Mouse (Mus musculus): ENCODE data around the gene Gpr180.
"Not testable (repeated sequence)": the region's sequence is repeated elsewhere in the genome, so short reads cannot be mapped to it uniquely, and the experiment has no call there.

Gene Gpr180

DNA sequence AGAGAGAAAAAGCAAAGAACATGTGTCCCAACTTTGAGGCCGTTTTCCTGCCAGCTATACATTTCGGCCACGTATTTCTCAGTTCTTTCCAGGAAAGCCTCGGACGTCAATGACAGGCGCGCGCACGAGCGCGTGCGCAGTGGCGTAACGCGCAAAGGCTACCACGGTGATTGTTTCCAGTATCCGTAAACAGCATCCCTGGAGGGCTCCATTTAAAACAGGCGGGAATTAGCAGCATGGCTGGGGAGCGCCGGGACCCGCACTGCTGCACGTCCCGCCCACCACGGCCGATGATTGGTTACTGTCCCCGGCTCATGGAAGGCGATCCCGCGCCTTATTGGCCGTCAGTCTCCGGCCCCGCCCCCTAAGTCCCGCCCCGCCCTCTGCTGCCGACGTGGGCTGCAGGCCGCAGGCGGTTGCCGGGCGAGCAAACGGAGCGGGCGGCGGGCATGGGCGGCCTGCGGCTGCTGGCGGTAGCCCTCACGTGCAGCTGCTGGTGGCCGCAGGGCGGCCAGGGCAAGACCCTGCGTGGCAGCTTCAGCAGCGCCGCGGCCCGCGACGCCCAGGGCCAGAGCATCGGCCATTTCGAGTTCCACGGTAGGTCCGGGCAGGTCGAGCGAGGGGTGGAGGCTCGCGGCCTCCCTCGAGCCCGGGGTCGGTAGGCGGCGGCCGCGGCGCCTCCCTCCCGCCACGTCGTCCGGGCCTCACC is at the start of gene Gpr180:
Gene Gpr180, plus strand, starts transcription at position 415 of the 709 bp plus-strand sequence.
- DNase-seq (ENCODE audit: low read depth, low spot score), result peak; percentile 95

DNA sequence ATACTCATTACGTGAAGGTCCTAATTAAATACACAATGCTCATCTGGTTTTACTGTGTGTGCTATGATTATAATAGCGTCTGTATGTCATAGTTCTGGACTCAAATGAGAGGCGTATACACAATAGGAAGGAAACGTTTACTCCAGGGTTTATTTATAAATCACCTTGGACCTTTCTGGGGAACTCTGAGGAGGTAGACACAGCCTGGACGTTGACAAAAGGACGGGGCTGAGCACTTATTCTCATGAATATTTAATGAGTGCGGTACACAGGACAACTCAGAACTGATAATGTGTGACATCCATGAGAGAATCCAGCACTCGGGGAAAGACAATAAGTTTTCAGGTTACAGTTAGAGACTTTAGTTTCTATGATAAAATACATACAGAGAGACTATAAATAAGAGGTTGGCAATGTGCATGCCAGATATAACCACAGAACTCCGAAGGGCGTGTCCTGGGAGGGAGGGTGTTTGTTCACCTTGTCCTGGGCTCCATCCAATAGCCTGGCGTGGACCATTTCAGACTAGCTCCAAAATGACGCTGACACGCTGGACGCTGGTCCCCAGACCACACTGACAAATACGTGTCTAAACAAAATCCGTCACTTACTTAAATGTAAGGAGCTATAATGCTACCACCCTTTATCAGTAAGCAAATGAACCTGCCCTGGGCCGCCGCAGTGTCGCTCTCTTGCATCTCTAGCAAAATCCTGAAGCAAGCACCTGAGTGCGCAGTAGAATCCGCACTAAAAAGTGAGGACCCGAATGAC is 48.3 kb upstream of the Gpr180 start:
- no peak for DNase-seq (ENCODE audit: low read depth, low spot score)

DNA sequence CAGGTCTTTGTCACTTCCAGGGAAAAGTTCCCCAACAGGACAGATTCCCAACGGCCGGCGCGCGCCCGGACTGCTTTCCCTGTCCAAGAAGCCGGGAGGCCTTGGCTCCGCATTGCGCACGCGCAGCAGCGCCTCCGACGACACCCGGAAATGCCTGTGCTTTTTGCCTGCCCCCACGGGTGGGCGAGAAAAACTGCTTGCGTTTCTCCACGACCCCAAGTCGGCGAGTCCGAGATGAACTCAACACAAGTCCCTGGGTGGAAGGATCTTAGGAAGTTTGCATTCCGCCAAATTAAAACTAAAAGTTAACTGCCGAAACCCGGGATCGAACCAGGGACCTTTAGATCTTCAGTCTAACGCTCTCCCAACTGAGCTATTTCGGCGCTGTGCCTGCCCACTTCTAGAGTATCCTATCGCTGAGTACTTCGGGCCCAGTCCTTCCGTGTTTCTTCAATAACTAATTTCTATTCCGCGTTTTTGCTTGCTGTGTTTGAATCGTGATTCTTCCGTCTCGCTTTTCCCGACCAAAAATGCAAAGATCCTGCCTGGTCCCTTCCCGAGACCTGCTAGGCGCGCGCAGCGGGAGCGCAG is 47.6 kb upstream of the Gpr180 start:
- DNase-seq (ENCODE audit: low read depth, low spot score), result peak; percentile 84

DNA sequence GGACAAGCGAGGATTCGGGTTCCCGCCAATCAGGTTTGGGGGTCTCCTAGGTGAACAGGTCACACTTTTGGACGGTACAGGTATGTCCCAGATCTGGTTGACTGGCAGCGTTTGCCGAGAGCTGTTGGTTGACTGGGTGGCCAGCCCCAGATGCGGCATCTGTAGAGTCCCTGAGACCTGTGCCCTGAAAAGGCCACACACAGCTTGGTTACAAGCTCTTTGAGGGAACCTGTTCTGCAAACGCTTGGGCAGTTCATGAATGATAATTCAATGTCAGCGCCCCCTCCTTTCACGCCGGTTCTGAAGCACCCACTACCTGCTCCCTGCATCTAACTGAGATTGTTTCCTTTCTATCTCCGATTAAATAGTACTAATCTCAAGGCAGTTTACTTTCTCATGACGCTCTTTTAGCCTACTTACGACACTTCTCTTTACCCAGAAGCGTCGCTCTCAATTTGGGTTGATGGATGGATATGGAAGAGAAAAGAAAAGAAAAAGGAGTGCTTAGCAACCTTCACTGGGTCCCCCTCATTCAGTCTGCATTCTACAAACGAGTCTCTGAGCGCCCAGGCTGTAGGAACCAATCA is 47.1 kb upstream of the Gpr180 start:
- DNase-seq (ENCODE audit: low read depth, low spot score), result peak; percentile 11

DNA sequence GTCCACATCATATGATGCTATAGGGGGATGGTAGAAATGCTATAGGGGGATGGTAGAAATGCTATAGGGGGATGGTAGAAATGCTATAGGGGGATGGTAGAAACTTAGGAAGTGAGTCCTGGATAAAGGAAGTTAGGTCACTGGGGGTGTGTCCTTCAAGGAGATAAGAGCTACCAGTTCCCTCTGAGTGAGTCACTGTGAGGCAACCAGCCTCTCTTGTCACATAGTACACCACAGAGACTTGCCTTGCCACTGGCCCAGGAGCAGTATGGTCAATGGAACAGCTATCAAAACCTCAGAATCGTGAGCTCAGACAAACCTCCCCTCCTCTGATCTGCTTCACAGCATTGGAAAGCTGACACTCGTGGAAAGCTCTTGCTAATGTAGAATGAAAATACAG is 38.7 kb upstream of the Gpr180 start:
- no peak for DNase-seq (ENCODE audit: low read depth, low spot score)

DNA sequence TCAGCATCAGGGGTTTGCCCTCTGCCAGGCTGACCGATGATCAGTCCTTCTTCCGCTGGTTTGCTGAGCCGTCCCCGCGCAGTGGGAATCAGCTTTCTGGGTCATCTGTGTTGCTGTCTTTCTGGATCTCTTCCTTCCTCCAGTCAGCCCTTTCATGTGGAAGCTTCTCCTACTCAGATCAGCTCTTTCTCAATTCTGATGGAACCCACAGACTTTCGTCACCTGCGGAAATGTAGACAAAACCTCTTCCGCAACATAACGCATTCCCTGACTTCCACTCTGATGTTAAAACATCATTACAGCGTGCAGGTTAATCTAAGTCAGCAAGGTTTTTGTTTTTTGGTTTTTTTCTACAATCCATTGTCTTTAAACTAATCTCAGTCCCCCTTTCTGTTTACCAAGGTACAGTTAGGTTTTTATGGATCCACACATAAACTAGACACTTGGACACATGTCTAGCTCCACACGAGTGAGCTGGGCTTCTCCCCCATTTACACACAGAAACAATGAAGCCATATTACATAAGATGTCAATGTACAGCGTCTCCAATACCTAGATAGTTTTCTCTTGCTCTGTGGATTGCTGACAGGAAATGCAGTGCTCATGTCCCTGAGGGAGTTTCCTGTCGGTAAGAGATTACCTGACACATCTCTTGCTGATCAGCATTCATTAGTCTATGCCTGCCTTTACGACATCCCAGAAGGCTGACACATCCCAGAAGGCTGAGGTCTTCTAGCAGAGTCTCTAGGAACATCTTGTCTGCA is 35.5 kb upstream of the Gpr180 start:
- DNase-seq (ENCODE audit: low read depth, low spot score), result no peak

DNA sequence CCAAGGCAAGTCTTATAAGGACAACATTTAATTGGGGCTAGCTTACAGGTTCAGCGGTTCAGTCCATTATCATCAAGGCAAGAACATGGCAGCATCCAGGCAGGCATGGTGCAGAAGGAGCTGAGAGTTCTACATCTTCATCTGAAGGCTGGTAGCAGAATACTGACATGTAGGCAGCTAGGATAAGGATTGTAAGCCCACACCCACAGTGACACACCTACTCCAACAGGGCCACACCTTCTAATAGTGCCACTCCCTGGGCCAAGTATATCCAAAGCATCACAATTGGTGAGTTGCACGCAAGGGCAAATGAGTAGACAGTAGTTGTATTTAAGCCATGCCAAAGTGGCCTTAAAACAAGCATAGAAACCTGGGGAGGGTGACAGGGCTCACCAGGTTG is 29.5 kb upstream of the Gpr180 start:
- not testable (repeated sequence) for DNase-seq (ENCODE audit: low read depth, low spot score)

DNA sequence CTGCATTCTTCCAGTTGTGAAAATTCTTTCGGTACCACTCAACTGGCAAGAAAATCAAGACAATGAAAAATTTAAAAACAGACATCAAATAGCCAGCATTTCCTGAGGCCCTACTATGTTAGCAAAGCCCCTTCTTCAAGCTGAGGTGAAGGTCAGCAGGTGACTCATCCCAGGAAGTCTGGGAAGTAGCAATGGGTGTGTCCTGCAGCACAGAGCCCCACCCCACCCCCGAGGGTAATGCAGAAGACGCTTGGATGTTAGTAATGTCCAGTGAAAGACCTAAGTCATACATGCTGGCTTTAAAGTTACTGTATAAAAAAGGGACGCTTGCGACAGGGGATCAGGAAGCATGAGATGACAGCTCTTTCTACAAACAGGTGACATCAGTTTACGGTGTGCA is 23.8 kb upstream of the Gpr180 start:
- no peak for DNase-seq (ENCODE audit: low read depth, low spot score)

DNA sequence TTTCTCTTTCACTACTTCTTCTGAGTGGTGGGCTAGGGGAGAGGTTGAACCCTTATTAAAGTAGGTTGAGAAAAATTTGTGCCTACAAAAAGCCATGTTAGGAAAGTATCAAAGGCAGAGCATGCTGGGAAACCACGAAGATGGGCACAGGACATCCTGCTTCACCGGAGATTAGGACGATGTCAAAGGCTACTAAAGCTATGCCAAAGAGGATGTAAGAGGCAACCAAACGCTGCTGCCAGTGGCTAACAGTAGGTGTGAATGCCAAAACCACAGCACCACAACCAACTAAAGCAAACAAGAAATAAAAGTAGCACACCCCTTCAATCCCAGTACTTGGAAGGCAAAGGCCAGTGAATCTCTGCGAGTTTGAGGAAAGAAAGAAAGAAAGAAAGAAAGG is 12.8 kb upstream of the Gpr180 start:
- no peak for DNase-seq (ENCODE audit: low read depth, low spot score)

DNA sequence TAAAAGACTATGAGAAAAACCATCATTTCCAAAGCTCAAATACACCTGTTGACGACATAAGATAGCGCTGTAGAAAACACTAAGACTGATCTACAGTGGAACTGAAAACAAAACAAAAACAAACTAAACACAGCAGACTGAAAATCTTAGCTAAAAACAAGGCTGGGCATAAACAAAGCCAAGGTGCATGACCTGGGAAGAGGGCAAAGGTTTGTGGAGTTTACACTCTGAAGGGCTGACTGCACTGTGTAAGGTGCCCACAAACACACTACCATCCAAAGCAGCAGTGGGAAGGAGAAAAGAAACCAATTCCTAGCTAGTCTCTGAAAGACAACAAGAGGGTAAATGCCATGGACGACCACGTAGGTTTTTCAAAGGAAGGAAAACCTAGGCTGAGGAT is 12.2 kb upstream of the Gpr180 start:
- no peak for DNase-seq (ENCODE audit: low read depth, low spot score)

DNA sequence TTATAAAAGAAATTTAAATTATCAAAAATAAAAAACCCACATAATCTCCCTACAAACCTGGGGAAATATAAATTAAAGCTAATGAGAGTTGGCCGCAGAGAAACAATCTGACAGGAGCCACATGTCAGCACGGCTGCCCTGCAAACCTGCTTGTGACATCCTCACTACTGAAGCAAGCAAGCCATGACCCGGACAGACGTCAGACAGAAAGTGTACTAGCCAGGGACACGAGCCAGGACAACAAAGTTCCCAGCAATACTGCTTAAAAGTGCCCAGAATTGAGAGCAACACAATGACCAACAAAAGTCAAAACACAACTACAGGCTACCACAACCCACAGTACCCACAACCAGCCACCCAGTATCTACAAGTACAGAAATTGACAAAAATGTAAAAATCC is 10.7 kb upstream of the Gpr180 start:
- no peak for DNase-seq (ENCODE audit: low read depth, low spot score)

DNA sequence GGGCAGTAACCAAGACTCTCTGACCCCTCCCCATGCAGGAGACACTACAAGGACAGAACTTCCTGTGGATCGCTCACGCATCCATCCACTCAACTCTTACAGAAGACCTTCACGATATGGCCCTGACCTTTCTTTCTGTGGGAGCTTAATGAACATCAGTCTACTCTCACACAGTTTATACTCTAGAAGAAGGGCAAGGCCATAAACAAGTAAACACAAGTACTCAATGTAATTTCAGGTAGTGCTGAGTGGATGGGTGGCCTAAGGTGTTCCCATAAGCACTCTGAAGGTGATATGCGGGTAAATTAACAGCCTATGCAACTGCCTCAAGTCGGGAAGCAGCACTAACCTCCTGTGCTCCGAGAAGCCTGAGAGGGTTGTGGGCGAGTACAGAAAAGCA is 5.5 kb upstream of the Gpr180 start:
- no peak for DNase-seq (ENCODE audit: low read depth, low spot score)

DNA sequence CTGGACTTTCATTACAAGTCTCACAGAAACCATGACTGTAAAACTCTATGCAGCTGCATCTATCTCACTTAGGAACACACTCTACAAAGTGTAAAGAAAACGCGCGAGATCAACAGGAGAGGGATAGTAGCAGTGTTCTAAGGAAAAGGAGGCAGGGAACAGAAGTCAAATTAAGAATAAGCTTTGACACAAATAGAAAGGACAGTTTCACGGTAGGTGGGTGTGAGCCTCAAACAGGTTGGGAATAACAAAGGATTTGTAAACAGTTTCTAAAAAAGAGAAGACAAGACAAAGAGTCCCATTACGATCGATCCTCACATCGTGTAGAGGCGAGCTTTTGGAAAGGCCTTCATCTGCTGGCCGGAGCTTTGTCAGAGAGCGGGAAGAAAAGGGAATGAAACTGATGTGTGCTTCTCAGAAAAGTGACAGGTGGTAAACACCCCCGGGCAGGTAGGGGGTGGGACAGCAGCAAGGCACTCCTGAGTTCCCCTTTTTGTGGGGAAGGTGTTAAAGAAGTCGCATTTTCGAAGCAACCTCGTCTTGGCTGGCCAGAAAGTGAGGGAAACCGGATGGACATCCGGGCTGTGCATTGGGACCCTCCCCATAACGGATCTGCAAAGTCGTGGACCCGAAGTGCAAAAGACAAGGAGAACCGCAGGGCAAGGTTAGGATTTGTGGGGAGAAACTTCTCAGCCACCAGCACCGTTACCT is 4.9 kb upstream of the Gpr180 start:
- DNase-seq (ENCODE audit: low read depth, low spot score), result no peak

DNA sequence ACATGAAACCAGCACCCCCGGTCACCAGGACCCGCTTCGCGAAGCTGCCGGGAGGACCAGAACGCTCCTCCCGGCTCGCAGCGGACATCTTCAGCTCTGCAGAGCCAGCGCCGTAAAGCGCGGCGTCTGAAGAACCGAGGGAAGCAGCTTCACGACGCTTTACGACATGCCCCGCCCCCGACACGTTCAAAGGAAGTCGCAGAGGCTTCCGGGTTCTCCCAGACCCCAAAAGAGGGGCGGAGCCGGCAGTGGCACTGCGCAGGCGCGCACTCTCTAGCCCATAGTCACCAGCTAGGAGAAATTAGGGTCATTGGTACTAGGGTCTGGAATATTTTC is 4.3 kb upstream of the Gpr180 start, which contains the start of gene Tgds:
Gene Tgds, minus strand, starts transcription at position 114 of the 336 bp plus-strand sequence.
- DNase-seq (ENCODE audit: low read depth, low spot score), result peak; percentile 99

DNA sequence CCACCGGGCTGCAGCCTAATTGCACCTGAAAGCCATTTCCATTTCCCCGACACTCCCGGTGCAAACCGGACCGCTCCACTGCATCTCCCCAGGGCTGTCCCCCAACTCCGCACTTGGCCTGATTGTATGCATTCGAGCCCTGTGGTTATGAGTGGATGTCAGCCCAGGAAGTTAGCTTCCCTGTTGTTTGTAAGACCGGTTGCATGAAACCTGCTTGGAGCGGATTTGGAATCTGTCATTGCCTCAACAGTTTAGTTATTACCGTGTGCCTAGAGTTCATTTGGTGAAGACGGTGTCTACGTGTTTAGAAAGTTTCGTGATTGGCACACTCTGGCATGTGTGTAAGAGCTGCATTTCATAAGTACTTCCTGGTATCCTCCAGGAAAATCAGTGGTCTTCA is 529 bp downstream of the Gpr180 start:
- peak; percentile 11 for DNase-seq (ENCODE audit: low read depth, low spot score)

DNA sequence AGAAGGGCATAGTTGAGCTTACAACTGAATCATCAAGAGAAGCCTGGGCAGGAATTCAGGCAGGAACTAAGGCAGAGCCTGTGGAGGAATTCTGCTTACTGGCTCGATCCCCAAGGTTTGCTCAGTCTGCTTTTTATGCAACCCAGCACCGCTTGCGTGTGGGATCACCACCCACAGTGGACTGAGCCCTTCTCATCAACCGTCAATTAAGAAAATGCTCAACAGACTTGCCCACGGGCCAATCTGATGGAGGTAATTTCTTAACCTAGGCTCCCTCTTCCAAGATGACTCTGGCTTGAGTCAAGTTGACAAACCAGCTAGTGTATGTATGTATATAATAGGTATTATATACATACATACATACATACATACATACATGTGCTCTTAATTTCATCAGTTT is 5.3 kb downstream of the Gpr180 start:
- no peak for DNase-seq (ENCODE audit: low read depth, low spot score)

DNA sequence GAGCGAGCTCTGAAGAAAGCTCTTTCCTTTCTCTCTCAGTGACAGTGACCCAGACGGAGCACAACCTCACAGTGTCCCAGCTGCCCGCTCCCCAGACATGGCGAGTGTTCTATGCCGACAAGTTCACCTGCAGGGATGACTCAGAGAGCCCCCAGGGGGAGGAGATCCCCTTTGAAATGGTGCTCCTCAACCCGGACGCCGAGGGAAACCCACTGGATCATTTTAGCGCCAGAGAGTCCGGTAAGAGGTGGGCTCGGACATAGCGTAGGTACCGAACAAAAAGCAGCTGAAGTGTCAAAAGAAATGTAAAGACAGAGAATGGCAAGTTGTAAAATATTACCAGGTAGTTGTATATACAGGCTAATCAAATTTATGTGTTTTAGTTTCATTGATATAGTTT is 11.1 kb downstream of the Gpr180 start:
- no peak for DNase-seq (ENCODE audit: low read depth, low spot score)

DNA sequence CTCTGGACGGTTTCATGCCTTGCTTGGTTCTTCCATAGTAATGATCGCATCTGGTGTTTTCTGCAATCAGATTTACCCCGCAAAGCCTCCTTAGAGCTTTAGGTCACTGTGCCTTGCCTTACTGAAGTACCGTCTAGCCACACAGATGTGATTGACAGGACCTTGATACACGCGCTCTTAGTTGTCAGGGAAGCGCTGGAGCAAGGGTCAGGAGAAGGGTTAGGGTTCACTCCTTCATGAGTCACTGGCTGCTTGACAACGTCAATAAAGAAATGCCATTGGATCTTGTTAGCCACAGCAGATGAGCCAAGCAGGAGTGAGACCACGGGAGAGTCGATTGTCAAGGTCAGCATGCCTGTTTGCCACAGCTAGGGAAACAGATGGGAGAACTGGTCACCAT is 11.6 kb downstream of the Gpr180 start:
- no peak for DNase-seq (ENCODE audit: low read depth, low spot score)

DNA sequence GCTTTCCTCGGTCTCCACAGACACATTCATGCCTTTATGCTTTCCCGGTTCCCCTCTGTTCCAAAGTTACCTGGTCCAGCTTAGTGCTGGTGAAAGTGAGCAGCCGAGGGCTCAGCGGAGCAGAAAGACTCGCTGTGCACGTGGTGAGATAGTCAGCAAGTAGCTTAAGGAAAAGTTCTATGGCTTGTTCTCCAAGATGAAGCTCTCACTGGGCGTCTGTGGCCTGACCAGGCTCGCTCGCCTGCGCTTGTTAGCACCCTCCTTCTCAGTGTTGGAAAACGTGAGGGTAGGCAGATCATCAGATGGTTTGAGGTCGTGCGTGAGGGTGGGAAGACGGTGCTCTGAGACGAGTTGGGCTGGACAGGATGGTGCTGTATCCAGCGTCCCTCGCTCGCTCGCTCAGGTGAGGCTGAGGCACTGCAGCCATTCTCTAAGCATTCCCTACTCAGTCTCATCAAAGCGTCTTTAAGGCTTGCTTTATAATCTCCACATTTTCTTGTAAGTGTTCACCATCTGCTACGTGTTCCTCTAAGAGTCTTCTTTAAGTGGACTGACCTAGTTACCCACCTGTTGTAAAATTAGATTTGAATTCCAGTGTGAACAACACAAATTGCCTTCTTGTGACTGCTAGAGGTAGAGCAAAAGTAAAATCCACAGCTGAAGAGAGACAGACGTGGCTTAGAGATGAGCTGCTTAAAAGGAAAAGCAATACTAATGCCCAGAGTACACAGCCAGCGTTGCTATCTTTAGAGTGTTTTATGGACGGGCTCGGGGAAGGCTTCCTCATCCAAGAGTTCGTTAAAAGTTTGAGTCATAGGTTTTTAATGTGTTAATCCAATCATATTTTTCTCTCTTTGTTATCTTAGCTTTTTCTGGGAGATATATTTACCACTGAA is 13.9 kb downstream of the Gpr180 start:
- DNase-seq (ENCODE audit: low read depth, low spot score), result no peak

DNA sequence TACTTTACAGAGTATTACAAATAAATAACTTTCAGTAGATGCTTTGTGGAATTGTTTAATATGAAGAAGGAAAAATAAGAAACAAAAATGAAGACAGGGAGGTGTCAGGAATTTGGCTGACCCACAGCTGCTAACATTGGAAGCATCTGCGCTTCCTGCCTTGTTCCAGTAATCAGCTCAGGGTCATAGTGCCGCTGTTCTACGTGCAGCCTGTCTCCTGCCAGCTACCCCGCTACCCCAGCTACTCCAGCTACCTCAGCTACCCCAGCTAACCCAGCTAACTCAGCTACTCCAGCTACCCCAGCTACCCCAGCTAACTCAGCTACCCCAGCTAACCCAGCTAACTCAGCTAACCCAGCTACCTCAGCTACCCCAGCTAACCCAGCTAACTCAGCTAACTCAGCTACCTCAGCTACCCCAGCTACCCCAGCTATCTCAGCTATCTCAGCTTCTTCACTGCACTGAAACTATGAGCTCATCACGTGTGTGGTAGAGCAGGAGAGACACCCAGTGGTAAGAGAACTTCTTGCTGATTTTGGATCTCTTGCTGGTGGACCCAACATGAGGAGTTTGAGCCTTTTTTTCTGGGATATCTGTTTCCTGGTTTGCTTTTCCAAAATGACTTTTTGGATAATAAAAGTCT is 14.8 kb downstream of the Gpr180 start:
- DNase-seq (ENCODE audit: low read depth, low spot score), result no peak
